Mouse (Mus musculus): ENCODE measurements around the gene Chml. TPM values are rescaled to one million over a fixed set of nuclear protein-coding genes. Genes with fewer than 3 reads are reported as not detected.

The Chml gene
- polyA plus RNA-seq, 1 experiment, result 9.6 TPM

DNA sequence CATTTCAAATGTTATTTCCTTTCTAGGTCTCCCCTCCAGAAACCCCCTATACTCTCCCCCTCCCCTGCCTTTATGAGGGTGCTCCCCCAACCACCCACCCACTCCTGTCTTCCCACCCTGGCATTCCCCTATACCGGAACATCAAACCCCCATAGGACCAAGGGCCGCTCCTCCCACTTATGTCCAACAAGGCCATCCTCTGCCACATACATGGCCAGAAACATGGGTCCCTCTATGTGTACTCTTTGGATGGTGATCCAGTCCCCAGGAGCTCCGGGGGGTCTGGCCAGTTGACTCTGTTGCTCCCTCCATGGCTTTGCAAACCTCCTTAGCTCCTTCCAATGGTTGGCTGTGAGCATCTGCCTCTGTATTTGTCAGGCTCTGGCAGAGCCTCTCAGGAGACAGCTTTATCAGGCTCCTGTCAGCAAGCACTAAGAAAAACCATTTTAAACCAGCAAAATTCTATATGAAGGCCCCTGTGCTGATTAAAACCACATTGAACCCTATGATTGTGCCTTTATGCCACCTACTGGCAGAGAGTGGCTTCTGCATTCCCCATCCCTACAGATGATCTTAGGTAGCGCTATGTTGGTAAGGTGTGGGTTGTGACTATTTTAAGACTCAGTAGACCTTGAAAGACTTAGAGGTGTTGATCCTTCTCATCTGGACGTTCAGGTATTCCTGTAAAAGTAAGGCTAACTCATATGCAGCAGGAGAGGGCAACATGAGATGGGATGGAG is 23.9 kb downstream of the Chml start:
- Histone ChIP-seq H3K4me1 (ENCODE audit: control insufficient read depth, insufficient read depth, low read length) (no peaks in the 10 kb centered on the region), H3K27ac (ENCODE audit: insufficient read depth, low read depth, low read length) (no peak overlapping the region), H3K4me3 (ENCODE audit: insufficient read depth, low read length) (no peak overlapping the region)
- no peak for TF ChIP-seq CTCF (IDR thresholded peaks at IDR 0.05; ENCODE audit: low read depth, low read length)
- no peak for TF ChIP-seq POLR2A (IDR thresholded peaks at IDR 0.05; ENCODE audit: borderline replicate concordance, low read depth, low read length)

DNA sequence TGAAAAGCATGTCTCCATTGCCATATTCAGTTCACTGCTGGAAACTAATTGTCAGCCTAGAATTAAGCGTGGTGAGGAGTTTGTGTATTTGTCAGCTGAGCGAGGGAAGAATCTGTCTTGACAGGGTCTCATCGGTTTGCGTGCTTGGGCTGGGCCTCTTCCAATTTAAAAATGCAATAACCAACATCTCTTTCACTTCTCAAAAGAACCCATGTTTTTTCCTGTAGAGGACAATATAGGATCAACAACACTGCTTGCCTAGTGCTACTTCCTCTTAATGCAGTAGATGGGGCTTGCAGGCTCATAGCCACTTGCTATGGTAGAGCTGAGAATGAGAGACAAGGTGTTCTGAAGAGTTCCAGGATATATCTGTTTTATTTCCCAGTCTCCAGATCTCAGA is 32.8 kb downstream of the Chml start:
- Histone ChIP-seq H3K4me1 (ENCODE audit: control insufficient read depth, insufficient read depth, low read length) (peaks cover 21% of the 10 kb centered on the region), H3K4me3 (ENCODE audit: insufficient read depth, low read length) (no peak overlapping the region), H3K27ac (ENCODE audit: insufficient read depth, low read depth, low read length) (peak overlapping the region; percentile 78)
- no peak for TF ChIP-seq POLR2A (IDR thresholded peaks at IDR 0.05; ENCODE audit: borderline replicate concordance, low read depth, low read length)
- no peak for TF ChIP-seq CTCF (IDR thresholded peaks at IDR 0.05; ENCODE audit: low read depth, low read length)

DNA sequence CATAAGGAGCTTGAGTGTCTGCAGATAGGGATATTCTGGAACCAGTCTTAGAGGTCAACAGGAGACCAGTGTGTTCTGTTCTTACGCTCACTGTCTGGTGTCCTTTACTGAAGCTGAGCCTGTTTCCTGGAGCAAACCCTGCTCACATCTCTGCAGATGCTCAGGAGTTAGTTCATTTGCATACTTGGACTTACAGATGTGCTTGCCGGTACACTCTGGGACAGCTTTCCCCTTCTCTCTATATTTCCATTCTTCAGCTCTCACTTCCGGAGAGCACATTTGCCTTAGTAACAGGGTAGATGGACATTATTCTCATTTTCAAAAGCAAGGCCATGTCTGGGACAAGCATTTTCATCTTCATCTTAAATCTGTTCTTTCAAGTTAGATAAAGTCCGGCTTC is 44.1 kb downstream of the Chml start:
- Histone ChIP-seq H3K4me3 (ENCODE audit: insufficient read depth, low read length) (no peak overlapping the region), H3K4me1 (ENCODE audit: control insufficient read depth, insufficient read depth, low read length) (peaks cover 15% of the 10 kb centered on the region), H3K27ac (ENCODE audit: insufficient read depth, low read depth, low read length) (no peak overlapping the region)
- no peak for TF ChIP-seq CTCF (IDR thresholded peaks at IDR 0.05; ENCODE audit: low read depth, low read length)
- no peak for TF ChIP-seq POLR2A (IDR thresholded peaks at IDR 0.05; ENCODE audit: borderline replicate concordance, low read depth, low read length)

DNA sequence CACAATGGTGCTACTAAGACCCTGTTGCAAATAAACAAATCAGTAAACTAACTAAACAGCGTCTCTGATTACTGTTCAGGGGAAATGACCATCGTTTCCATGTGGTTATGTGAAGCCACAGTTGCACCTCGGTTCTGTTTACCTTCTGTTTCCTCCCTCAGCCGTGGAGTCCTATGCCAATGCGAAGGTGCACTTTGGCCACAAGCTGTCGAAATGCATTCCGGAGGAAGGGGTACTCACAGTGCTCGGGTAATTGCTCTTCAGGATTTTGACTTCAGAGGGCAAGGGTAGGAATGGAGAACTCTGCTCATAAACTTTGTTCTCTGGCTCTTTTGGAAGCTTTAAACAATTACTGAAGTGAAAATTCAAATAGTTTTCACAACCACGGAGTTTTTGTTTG is 45.7 kb downstream of the Chml start:
- no peak overlapping the region for H3K27ac ChIP-seq (ENCODE audit: insufficient read depth, low read depth, low read length)
- H3K4me3 ChIP-seq (ENCODE audit: insufficient read depth, low read length), result no peak overlapping the region
- H3K4me1 ChIP-seq (ENCODE audit: control insufficient read depth, insufficient read depth, low read length), result peaks cover 25% of the 10 kb centered on the region
- no peak for TF ChIP-seq CTCF (IDR thresholded peaks at IDR 0.05; ENCODE audit: low read depth, low read length)
- no peak for TF ChIP-seq POLR2A (IDR thresholded peaks at IDR 0.05; ENCODE audit: borderline replicate concordance, low read depth, low read length)

DNA sequence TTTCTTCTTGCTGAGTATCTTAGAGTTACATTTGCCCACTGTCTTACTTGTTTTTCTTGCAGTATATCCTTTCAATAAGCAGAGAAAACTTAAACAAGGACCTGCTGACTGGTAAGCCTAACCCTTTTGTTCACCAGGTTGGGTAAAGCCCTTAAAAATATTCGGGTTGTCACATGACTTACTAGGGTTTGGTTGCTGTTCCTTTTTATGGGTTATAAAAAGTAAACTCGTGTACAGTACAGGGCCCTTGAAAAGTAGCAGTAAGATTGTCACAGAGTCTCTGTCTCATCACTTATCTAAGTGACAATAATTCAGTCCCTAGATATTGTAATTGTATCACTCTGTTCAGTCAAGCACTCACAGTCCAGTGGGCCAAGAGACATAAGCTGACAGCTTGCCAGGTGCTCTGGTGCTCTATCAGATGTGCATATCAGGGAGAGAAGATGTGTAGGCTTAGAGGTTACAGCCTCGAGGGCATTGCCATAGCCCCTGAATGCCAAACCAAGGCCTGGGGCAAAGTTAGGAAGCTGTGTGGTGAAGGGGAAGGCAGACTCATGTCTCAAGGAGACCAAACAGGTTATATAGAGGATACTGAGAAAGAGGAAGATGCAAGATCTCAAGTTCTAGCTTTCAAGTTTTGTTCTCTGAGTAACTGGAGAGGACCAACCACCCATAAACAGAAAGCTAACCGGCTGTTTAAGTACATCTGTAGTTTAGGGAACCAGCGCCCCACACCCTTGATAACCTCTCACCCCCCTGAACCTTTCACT is 49.0 kb downstream of the Chml start:
- TF ChIP-seq POLR2A (IDR thresholded peaks at IDR 0.05; ENCODE audit: borderline replicate concordance, low read depth, low read length) (no peak), CTCF (IDR thresholded peaks at IDR 0.05; ENCODE audit: low read depth, low read length) (no peak)
- Histone ChIP-seq H3K27ac (ENCODE audit: insufficient read depth, low read depth, low read length) (peak overlapping the region; percentile 25), H3K4me3 (ENCODE audit: insufficient read depth, low read length) (no peak overlapping the region), H3K4me1 (ENCODE audit: control insufficient read depth, insufficient read depth, low read length) (peaks cover 51% of the 10 kb centered on the region)

DNA sequence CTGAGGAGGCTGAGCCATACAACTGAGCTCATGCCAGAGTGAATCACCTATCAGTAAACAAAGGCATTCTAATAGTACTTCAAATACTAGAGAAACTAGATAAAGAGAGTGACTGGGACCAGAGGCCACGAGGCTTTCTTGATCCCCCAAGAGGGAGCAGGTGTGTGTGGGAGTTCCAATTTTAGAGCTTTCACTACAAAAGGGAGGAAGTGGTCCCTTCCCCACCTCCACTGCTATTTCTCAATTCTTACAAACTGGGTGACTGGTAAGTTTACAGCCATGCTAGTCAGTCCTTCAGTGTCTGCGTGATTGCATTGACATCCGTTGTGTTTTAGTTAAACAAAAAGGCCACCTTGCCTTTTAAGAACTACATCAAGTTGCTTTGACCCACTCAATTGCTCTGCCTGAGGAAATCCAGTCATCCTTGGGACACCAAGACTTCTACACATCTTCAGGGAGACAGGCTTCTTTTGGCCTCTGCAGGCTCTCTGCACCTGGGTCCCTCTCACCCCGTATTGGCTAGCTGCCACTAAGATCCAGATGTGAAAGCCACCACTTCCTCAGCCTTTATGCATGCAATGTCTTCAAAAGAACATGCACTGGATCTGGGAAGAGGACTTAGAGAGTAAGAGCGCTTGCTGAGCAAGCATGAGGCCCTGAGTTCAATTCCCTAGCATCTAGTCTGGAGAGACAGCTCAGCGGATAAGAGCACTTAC is 52.1 kb downstream of the Chml start:
- no peak for TF ChIP-seq CTCF (IDR thresholded peaks at IDR 0.05; ENCODE audit: low read depth, low read length)
- no peak for TF ChIP-seq POLR2A (IDR thresholded peaks at IDR 0.05; ENCODE audit: borderline replicate concordance, low read depth, low read length)
- Histone ChIP-seq H3K4me1 (ENCODE audit: control insufficient read depth, insufficient read depth, low read length) (peaks cover 71% of the 10 kb centered on the region), H3K27ac (ENCODE audit: insufficient read depth, low read depth, low read length) (peak overlapping the region; percentile 99), H3K4me3 (ENCODE audit: insufficient read depth, low read length) (no peak overlapping the region)

DNA sequence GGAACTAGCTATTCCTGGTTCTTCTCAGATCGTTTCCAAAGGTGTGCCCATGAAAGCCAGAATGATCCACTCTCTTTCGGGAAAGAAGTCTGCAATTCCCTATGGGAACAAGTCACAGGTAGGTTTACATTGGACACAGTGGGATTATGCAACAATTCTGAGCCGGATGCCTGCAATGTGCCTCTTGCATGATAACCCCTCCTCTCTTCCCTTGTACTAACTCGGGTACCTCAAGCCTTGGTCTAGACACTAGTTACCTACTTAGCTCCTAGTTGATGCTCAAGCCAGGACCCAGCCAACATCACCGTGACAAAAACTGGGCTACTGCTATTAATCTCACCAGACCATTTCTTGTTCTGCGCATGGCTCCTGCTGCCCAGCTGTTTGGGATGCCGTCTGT is 53.6 kb downstream of the Chml start:
- TF ChIP-seq POLR2A (IDR thresholded peaks at IDR 0.05; ENCODE audit: borderline replicate concordance, low read depth, low read length) (no peak), CTCF (IDR thresholded peaks at IDR 0.05; ENCODE audit: low read depth, low read length) (no peak)
- H3K27ac ChIP-seq (ENCODE audit: insufficient read depth, low read depth, low read length), result peak overlapping the region; percentile 99
- no peak overlapping the region for H3K4me3 ChIP-seq (ENCODE audit: insufficient read depth, low read length)
- peaks cover 65% of the 10 kb centered on the region for H3K4me1 ChIP-seq (ENCODE audit: control insufficient read depth, insufficient read depth, low read length)

DNA sequence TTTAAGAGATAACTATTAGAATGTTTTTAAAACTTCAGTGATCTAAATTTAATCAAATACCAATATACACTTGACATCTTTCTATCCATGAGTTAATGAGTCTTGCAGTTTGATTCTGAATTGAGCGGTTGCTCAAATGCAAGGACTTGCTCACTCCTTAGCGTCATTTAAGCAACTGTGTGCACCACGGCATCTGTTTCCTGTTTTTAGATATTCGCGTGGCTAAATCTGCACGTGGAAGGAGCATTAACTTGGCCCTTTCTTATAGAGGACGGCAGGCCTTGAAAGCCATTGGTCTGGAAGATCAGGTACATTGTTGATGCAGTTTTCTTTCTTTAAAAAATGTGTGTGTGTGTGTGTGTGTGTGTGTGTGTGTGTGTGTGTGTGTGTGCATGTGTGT is 55.0 kb downstream of the Chml start:
- TF ChIP-seq CTCF (IDR thresholded peaks at IDR 0.05; ENCODE audit: low read depth, low read length), result no peak
- TF ChIP-seq POLR2A (IDR thresholded peaks at IDR 0.05; ENCODE audit: borderline replicate concordance, low read depth, low read length), result no peak
- peak overlapping the region; percentile 22 for H3K4me3 ChIP-seq (ENCODE audit: insufficient read depth, low read length)
- H3K27ac ChIP-seq (ENCODE audit: insufficient read depth, low read depth, low read length), result peak overlapping the region; percentile 99
- H3K4me1 ChIP-seq (ENCODE audit: control insufficient read depth, insufficient read depth, low read length), result peaks cover 57% of the 10 kb centered on the region

DNA sequence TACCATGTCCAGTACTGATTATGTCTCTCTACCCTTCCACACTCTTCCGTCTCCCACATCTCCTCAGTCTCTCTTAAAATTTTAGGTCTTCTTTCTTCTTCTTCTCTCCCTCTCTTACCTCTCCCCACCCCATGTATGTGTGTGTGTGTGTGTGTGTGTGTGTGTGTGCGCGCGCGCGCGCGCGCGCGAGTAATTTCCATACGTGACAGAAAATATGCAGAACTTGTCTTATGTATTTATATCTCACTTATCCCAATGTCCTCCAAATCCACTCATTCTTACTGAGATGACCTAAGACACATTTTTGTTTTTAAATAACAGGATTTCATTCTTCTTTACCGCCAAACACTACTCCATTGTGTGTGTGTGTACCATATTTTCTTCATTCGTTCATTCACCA is 60.2 kb downstream of the Chml start:
- peaks cover 19% of the 10 kb centered on the region for H3K4me1 ChIP-seq (ENCODE audit: control insufficient read depth, insufficient read depth, low read length)
- TF ChIP-seq POLR2A (IDR thresholded peaks at IDR 0.05; ENCODE audit: borderline replicate concordance, low read depth, low read length) (no peak), CTCF (IDR thresholded peaks at IDR 0.05; ENCODE audit: low read depth, low read length) (no peak)
- H3K27ac ChIP-seq (ENCODE audit: insufficient read depth, low read depth, low read length), result no peak overlapping the region
- no peak overlapping the region for H3K4me3 ChIP-seq (ENCODE audit: insufficient read depth, low read length)

Other genes starting within 250 kb of the Chml start
- not detected in 2 replicates for gene Rgs7, start 200.4 kb downstream of the Chml start, polyA plus RNA-seq (2012; ENCODE audit: insufficient read depth, insufficient read length, missing spikeins)
- 12.3 and 15.5 TPM in 2 replicates for gene Kmo, start 72.5 kb downstream of the Chml start, polyA plus RNA-seq (2012; ENCODE audit: insufficient read depth, insufficient read length, missing spikeins)
- 185 and 188 TPM in 2 replicates for gene Fh1, start 67.3 kb downstream of the Chml start, polyA plus RNA-seq (2012; ENCODE audit: insufficient read depth, insufficient read length, missing spikeins)
- gene Opn3, start 125 bp downstream of the Chml start, polyA plus RNA-seq (2012; ENCODE audit: insufficient read depth, insufficient read length, missing spikeins), result 5.7 and 7.6 TPM in 2 replicates
- gene Wdr64, start 5.7 kb upstream of the Chml start, polyA plus RNA-seq (2012; ENCODE audit: insufficient read depth, insufficient read length, missing spikeins), result not detected in 2 replicates
- 7.1 and 8.6 TPM in 2 replicates for gene Exo1, start 187.7 kb upstream of the Chml start, polyA plus RNA-seq (2012; ENCODE audit: insufficient read depth, insufficient read length, missing spikeins)
- not detected in 2 replicates for gene Gm38100, start 227.4 kb upstream of the Chml start, polyA plus RNA-seq (2012; ENCODE audit: insufficient read depth, insufficient read length, missing spikeins)

All from bone marrow macrophage, adult 2 months (primary cell).